Mouse (Mus musculus): ENCODE measurements around the gene Adamts6. TPM values are rescaled to one million over a fixed set of nuclear protein-coding genes. Genes with fewer than 3 reads are reported as not detected.
A peak's percentile ranks its signal among the peaks of the same experiment; 100 is the strongest.

Gene Adamts6
- 10 to 100 TPM in 10 of 26 experiments, 1 to 10 TPM in 16; 1.4 to 16.7 (median 9.0) TPM for total RNA-seq (2018; cell fraction: chromatin; rRNA removed)
- total RNA-seq (2018; cell fraction: cytosol; rRNA removed) = 1 to 10 TPM in 2 of 26 experiments, under 1 TPM in 24; 0.10 to 1.3 (median 0.36) TPM
- total RNA-seq (2018; cell fraction: nucleus; rRNA removed) = 10 to 100 TPM in 3 of 26 experiments, 1 to 10 TPM in 23; 1.1 to 10.7 (median 4.9) TPM
- 0.10 to 0.64 TPM (median 0.20 TPM) in 3 replicates for polyA plus RNA-seq (2018)

GRCm38 (mm10) chr13:104287366-104288225, at the start of gene Adamts6:
Gene Adamts6 (plus strand): TSS chr13:104287835.
- H3K4me3 ChIP-seq (ENCODE audit: inconsistent target) = peak within 1 kb of the TSS; percentile 67
- no peaks in the 10 kb centered on the region for H3K79me2 ChIP-seq (ENCODE audit: inconsistent target)
- no peaks in the 10 kb centered on the region for H3K36me3 ChIP-seq (ENCODE audit: inconsistent target)
- H3K27ac ChIP-seq = peak within 1 kb of the TSS; percentile 71
- WGBS (ENCODE audit: missing documents) = 2% methylated on average over 15 of the region's 23 CpGs

- WGBS (ENCODE audit: missing documents) = 55% methylated on average over 3 of the region's 3 CpGs
- H3K4me3 ChIP-seq (ENCODE audit: inconsistent target) = no peak overlapping the region
- H3K36me3 ChIP-seq (ENCODE audit: inconsistent target) = no peaks in the 10 kb centered on the region
- H3K27ac ChIP-seq = no peak overlapping the region
- no peaks in the 10 kb centered on the region for H3K79me2 ChIP-seq (ENCODE audit: inconsistent target)
Measured at GRCm38 (mm10) chr13:104258997-104259396, 28.6 kb upstream of the Adamts6 start.

GRCm38 (mm10) chr13:104285031-104285431, 2.6 kb upstream of the Adamts6 start:
- Histone ChIP-seq H3K36me3 (ENCODE audit: inconsistent target) (no peaks in the 10 kb centered on the region), H3K4me3 (ENCODE audit: inconsistent target) (no peak overlapping the region), H3K79me2 (ENCODE audit: inconsistent target) (no peaks in the 10 kb centered on the region), H3K27ac (peak overlapping the region; percentile 71; the same call in 1 of the 2 replicates)
- 0% methylated on average over 2 of the region's 2 CpGs for WGBS (ENCODE audit: missing documents)

- peak overlapping the region; percentile 71 for H3K27ac ChIP-seq
- no peaks in the 10 kb centered on the region for H3K36me3 ChIP-seq (ENCODE audit: inconsistent target)
- WGBS (ENCODE audit: missing documents) = under 1% methylated on average over 10 of the region's 10 CpGs
- H3K79me2 ChIP-seq (ENCODE audit: inconsistent target) = no peaks in the 10 kb centered on the region
- peak overlapping the region; percentile 67 for H3K4me3 ChIP-seq (ENCODE audit: inconsistent target)
Measured at GRCm38 (mm10) chr13:104285737-104286311, 1.8 kb upstream of the Adamts6 start.

- Histone ChIP-seq H3K36me3 (ENCODE audit: inconsistent target) (no peaks in the 10 kb centered on the region), H3K79me2 (ENCODE audit: inconsistent target) (no peaks in the 10 kb centered on the region), H3K4me3 (ENCODE audit: inconsistent target) (peak overlapping the region; percentile 67), H3K27ac (peak overlapping the region; percentile 71)
- WGBS (ENCODE audit: missing documents) = 0% methylated on average over 3 of the region's 4 CpGs
Measured at GRCm38 (mm10) chr13:104286336-104286735, 1.3 kb upstream of the Adamts6 start.

GRCm38 (mm10) chr13:104286897-104287309, 732 bp upstream of the Adamts6 start:
- WGBS (ENCODE audit: missing documents) = 4% methylated on average over 5 of the region's 10 CpGs
- Histone ChIP-seq H3K4me3 (ENCODE audit: inconsistent target) (peak overlapping the region; percentile 67), H3K27ac (peak overlapping the region; percentile 71), H3K36me3 (ENCODE audit: inconsistent target) (no peaks in the 10 kb centered on the region), H3K79me2 (ENCODE audit: inconsistent target) (no peaks in the 10 kb centered on the region)

GRCm38 (mm10) chr13:104288226-104288859, 708 bp downstream of the Adamts6 start:
- H3K79me2 ChIP-seq (ENCODE audit: inconsistent target) = no peaks in the 10 kb centered on the region
- no peak overlapping the region for H3K27ac ChIP-seq
- H3K4me3 ChIP-seq (ENCODE audit: inconsistent target) = peak overlapping the region; percentile 67
- H3K36me3 ChIP-seq (ENCODE audit: inconsistent target) = no peaks in the 10 kb centered on the region
- WGBS (ENCODE audit: missing documents) = 2% methylated on average over 7 of the region's 7 CpGs

GRCm38 (mm10) chr13:104289176-104289575, 1.5 kb downstream of the Adamts6 start:
- no peaks in the 10 kb centered on the region for H3K79me2 ChIP-seq (ENCODE audit: inconsistent target)
- H3K36me3 ChIP-seq (ENCODE audit: inconsistent target) = no peaks in the 10 kb centered on the region
- no peak overlapping the region for H3K4me3 ChIP-seq (ENCODE audit: inconsistent target)
- no peak overlapping the region for H3K27ac ChIP-seq

- Histone ChIP-seq H3K27ac (no peak overlapping the region), H3K79me2 (ENCODE audit: inconsistent target) (no peaks in the 10 kb centered on the region), H3K36me3 (ENCODE audit: inconsistent target) (no peaks in the 10 kb centered on the region), H3K4me3 (ENCODE audit: inconsistent target) (no peak overlapping the region)
- WGBS (ENCODE audit: missing documents) = 90% methylated on average over 1 of the region's 1 CpGs
Measured at GRCm38 (mm10) chr13:104295472-104295871, 7.8 kb downstream of the Adamts6 start.

GRCm38 (mm10) chr13:104329336-104329735, 41.7 kb downstream of the Adamts6 start:
- Histone ChIP-seq H3K79me2 (ENCODE audit: inconsistent target) (no peaks in the 10 kb centered on the region), H3K27ac (no peak overlapping the region)
- 93% methylated on average over 3 of the region's 3 CpGs for whole genome bisulfite sequencing (ENCODE audit: missing documents)

GRCm38 (mm10) chr13:104329742-104330141, 42.1 kb downstream of the Adamts6 start:
- Histone ChIP-seq H3K36me3 (ENCODE audit: inconsistent target) (no peaks in the 10 kb centered on the region), H3K4me3 (ENCODE audit: inconsistent target) (no peak overlapping the region), H3K79me2 (ENCODE audit: inconsistent target) (no peaks in the 10 kb centered on the region), H3K27ac (no peak overlapping the region)
- WGBS (ENCODE audit: missing documents) = 98% methylated on average over 2 of the region's 2 CpGs

More at GRCm38 (mm10) chr13:104329336-104329735, 41.7 kb downstream of the Adamts6 start:
- H3K4me3 ChIP-seq (ENCODE audit: inconsistent target) = no peak overlapping the region
- no peaks in the 10 kb centered on the region for H3K36me3 ChIP-seq (ENCODE audit: inconsistent target)

GRCm38 (mm10) chr13:104352590-104352989, 65.0 kb downstream of the Adamts6 start:
- Histone ChIP-seq H3K4me3 (ENCODE audit: inconsistent target) (no peak overlapping the region), H3K36me3 (ENCODE audit: inconsistent target) (no peaks in the 10 kb centered on the region), H3K79me2 (ENCODE audit: inconsistent target) (no peaks in the 10 kb centered on the region), H3K27ac (no peak overlapping the region)
- 93% methylated on average over 5 of the region's 5 CpGs for WGBS (ENCODE audit: missing documents)

GRCm38 (mm10) chr13:104393427-104394356, 106.1 kb downstream of the Adamts6 start:
- no peaks in the 10 kb centered on the region for H3K36me3 ChIP-seq (ENCODE audit: inconsistent target)
- H3K4me3 ChIP-seq (ENCODE audit: inconsistent target) = no peak overlapping the region
- no peak overlapping the region for H3K27ac ChIP-seq
- H3K79me2 ChIP-seq (ENCODE audit: inconsistent target) = no peaks in the 10 kb centered on the region
- 94% methylated on average over 8 of the region's 8 CpGs for WGBS (ENCODE audit: missing documents)

- no peaks in the 10 kb centered on the region for H3K36me3 ChIP-seq (ENCODE audit: inconsistent target)
- 87% methylated on average over 8 of the region's 8 CpGs for WGBS (ENCODE audit: missing documents)
- no peak overlapping the region for H3K27ac ChIP-seq
- H3K79me2 ChIP-seq (ENCODE audit: inconsistent target) = no peaks in the 10 kb centered on the region
- H3K4me3 ChIP-seq (ENCODE audit: inconsistent target) = no peak overlapping the region
Measured at GRCm38 (mm10) chr13:104397814-104398213, 110.2 kb downstream of the Adamts6 start.
